Mouse (Mus musculus): ENCODE measurements around the gene Ott. TPM values are rescaled to one million over a fixed set of nuclear protein-coding genes. Genes with fewer than 3 reads are reported as not detected.

The Ott gene
- polyA plus RNA-seq (2014; fragmentation: Illumina TruSeq; extraction: RNeasy Lipid Tissue Mini Kit (QIAGEN cat#74804); ENCODE audit: low read depth, low replicate concordance) = not detected

GRCm38 (mm10) chrX:149073982-149074381 is at the start of gene Ott:
Gene Ott (plus strand): TSS chrX:149074282.

Other genes with a start within 250 kb of the Ott start
- gene Luzp4, start 216.6 kb upstream of the Ott start, polyA plus RNA-seq (2014; fragmentation: Illumina TruSeq; extraction: RNeasy Lipid Tissue Mini Kit (QIAGEN cat#74804); ENCODE audit: low read depth, low replicate concordance) = not detected
- not detected for gene Gm15093, start 198.1 kb downstream of the Ott start, polyA plus RNA-seq (2014; fragmentation: Illumina TruSeq; extraction: RNeasy Lipid Tissue Mini Kit (QIAGEN cat#74804); ENCODE audit: low read depth, low replicate concordance)

All from adrenal gland, adult 10 weeks (tissue).